Mouse (Mus musculus) CH12.LX (cell line): ENCODE data around the gene Ccr8.

Source experiments
- CHD1 ChIP-seq: IDR thresholded peaks from 2 replicates; pipeline ENCODE4 v1.6.1; 2012; ENCODE audit warnings: low read depth, low read length, improper control_type of control experiment, inconsistent platforms
- CTCF ChIP-seq, 2 experiments: IDR thresholded peaks in 1 of 2; conservative IDR thresholded peaks in 1 of 2; 2 replicates each; pipeline ENCODE4 v1.5.1; 2011 to 2012; ENCODE audit warnings: low read depth in 2 of 2, low read length in 2 of 2, improper control_type of control experiment in 1 of 2, inconsistent platforms in 1 of 2, mild to moderate bottlenecking in 1 of 2, moderate library complexity in 1 of 2
- E2F4 ChIP-seq: IDR thresholded peaks from 2 replicates; pipeline ENCODE4 v1.6.1; 2011; ENCODE audit warnings: low read depth, low read length, improper control_type of control experiment; ENCODE audit not compliant: insufficient replicate concordance
- USF1 ChIP-seq: IDR thresholded peaks from 2 replicates; pipeline ENCODE4 v1.6.1; 2014; ENCODE audit warnings: low read depth, mild to moderate bottlenecking, inconsistent platforms, low read length, improper control_type of control experiment

- TF ChIP-seq USF1 (no peak), CTCF (conservative IDR thresholded peaks at IDR 0.05 in 1 of 2, IDR thresholded peaks at IDR 0.05 in 1 of 2; ENCODE audit: low read depth in 2 of 2, low read length in 2 of 2) (no peak), E2F4 (no peak), CHD1 (no peak)
Measured at GRCm38 (mm10) chr9:120082691-120083090, 9.2 kb upstream of the Ccr8 start.
